Mouse (Mus musculus) ES-E14 (cell line): ENCODE measurements at regions not wholly inside any gene's neighbourhood (a gene's known extent, or its start where the extent isn't known, plus 50 kb on each side); places are given as distances from the start of the nearest gene placed in this dataset.

Experiments used
- CHD2 ChIP-seq: IDR thresholded peaks from 2 replicates; pipeline ENCODE4 v1.6.1; 2014; ENCODE audit warnings: mild to moderate bottlenecking, low read depth, low read length, inconsistent platforms
- HCFC1 ChIP-seq: IDR thresholded peaks from 2 replicates; pipeline ENCODE4 v1.6.1; 2012; ENCODE audit warnings: low read length, inconsistent platforms, borderline replicate concordance; ENCODE audit not compliant: insufficient read depth
- MAFK ChIP-seq: IDR thresholded peaks from 2 replicates; pipeline ENCODE4 v1.6.1; 2014; ENCODE audit warnings: mild to moderate bottlenecking, low read depth, low read length, inconsistent platforms; ENCODE audit not compliant: insufficient read depth
- ZC3H11A ChIP-seq: IDR thresholded peaks from 2 replicates; pipeline ENCODE4 v1.6.1; 2012; ENCODE audit warnings: low read depth, mild to moderate bottlenecking, inconsistent platforms, low read length, borderline replicate concordance
- ZNF384 ChIP-seq: IDR thresholded peaks from 2 replicates; pipeline ENCODE4 v1.6.1; 2012; ENCODE audit warnings: low read depth, low read length, inconsistent platforms

GRCm38 (mm10) chr4:53220809-53221208 lies 61.1 kb upstream of the Abca1 start:
- TF ChIP-seq MAFK: no peak
- TF ChIP-seq ZNF384: no peak
- TF ChIP-seq CHD2: no peak
- TF ChIP-seq HCFC1: no peak
- TF ChIP-seq ZC3H11A: no peak
